Mouse (Mus musculus) heart, postnatal 0 days (tissue): ENCODE measurements around the gene Adap2. TPM values are rescaled to one million over a fixed set of nuclear protein-coding genes. Genes with fewer than 3 reads are reported as not detected.

Experiments used
- ATAC-seq: fragments of 200-750 bp; cut with Nextera tagmentation; 2 replicates; pipeline ENCODE4 v1.8.0; 2017; ENCODE audit warnings: low read depth, moderate number of reproducible peaks, moderate library complexity; ENCODE audit not compliant: insufficient read depth
- DNase-seq: peaks from one replicate; pipeline ENCODE4 v3.0.0-alpha.2; 2016; ENCODE audit warnings: low spot score
- H3K27ac ChIP-seq: fragments of 300-500 bp; sonication (generic); 2 replicates; pipeline ENCODE4 v1.5.1; 2014; ENCODE audit warnings: low read depth, mild to moderate bottlenecking
- H3K27me3 ChIP-seq: fragments of 300-500 bp; sonication (generic); 2 replicates; pipeline ENCODE4 v1.6.1; 2014; ENCODE audit warnings: low read length, mixed read lengths; ENCODE audit not compliant: control insufficient read depth, insufficient read depth
- H3K36me3 ChIP-seq: fragments of 300-500 bp; sonication (generic); replicated peaks from 2 replicates; pipeline ENCODE4 v1.6.1; 2014; ENCODE audit warnings: low read length, mixed read lengths; ENCODE audit not compliant: control insufficient read depth, insufficient read depth
- H3K4me1 ChIP-seq: fragments of 300-500 bp; sonication (generic); 2 replicates; pipeline ENCODE4 v1.6.1; 2014; ENCODE audit warnings: antibody characterized with exemption; ENCODE audit not compliant: control insufficient read depth, insufficient read depth
- H3K4me2 ChIP-seq: fragments of 300-500 bp; sonication (generic); 2 replicates; pipeline ENCODE4 v1.6.1; 2014; ENCODE audit warnings: low read depth, mild to moderate bottlenecking, low read length, moderate library complexity
- H3K4me3 ChIP-seq: fragments of 300-500 bp; sonication (generic); 2 replicates; pipeline ENCODE4 v1.5.1; 2014; ENCODE audit warnings: low read depth, low read length
- H3K9ac ChIP-seq: fragments of 300-500 bp; sonication (generic); replicated peaks from 2 replicates; pipeline ENCODE4 v1.6.1; 2014; ENCODE audit warnings: low read depth, low read length, mixed read lengths
- H3K9me3 ChIP-seq: fragments of 300-500 bp; sonication (generic); replicated peaks from 2 replicates; pipeline ENCODE4 v1.6.1; 2016; ENCODE audit warnings: low read length; ENCODE audit not compliant: control insufficient read depth
- CTCF ChIP-seq: IDR thresholded peaks from 2 replicates; pipeline ENCODE4 v1.5.1; 2016; ENCODE audit warnings: antibody characterized with exemption, control low read depth, low read depth
- EP300 ChIP-seq: IDR thresholded peaks from 2 replicates; pipeline ENCODE4 v1.6.1; 2016; ENCODE audit warnings: antibody characterized with exemption, low read depth
- WGBS: fragments of 180-500 bp; shearing (Covaris S2); extraction: QIAGEN DNeasy Blood & Tissue Kit; methylation state at CpG from one replicate; pipeline ENCODE4 v1.1.7; 2014; 5-methylcytosine and 5-hydroxymethylcytosine counted together
- polyA plus RNA-seq: library from polyadenylated mRNA; unstranded; fragments of >200 nt; fragmentation: Nextera tagmentation; extraction: Ambion mirVana; gene quantifications from 2 replicates; pipeline ENCODE4 v1.2.1, GENCODE M21; 2015
- total RNA-seq: library from RNA; depleted of rRNA; stranded (reverse); fragments of >200 nt; gene quantifications from 2 replicates; pipeline ENCODE4 v1.2.3, GENCODE M21; 2014; ENCODE audit warnings: low replicate concordance; rRNA removed

The Adap2 gene
- total and polyA plus RNA-seq, 2 experiments from 2014 or later, result 3.0 to 20.0 TPM

- H3K4me1 ChIP-seq, result peaks cover 10% of the 10 kb centered on the region
- H3K27me3 ChIP-seq, result no peaks in the 10 kb centered on the region
- peaks cover 12% of the 10 kb centered on the region for H3K36me3 ChIP-seq
- no peaks in the 10 kb centered on the region for H3K9me3 ChIP-seq
- peak overlapping the region; percentile 73 for H3K4me2 ChIP-seq
- ATAC-seq (no peak), DNase-seq (no peak)
- peak overlapping the region; percentile 98 for H3K4me3 ChIP-seq
- 31% methylated on average over 6 of the region's 6 CpGs for WGBS
- no peak overlapping the region; the same call in 1 of the 2 replicates for H3K9ac ChIP-seq
- TF ChIP-seq EP300 (no peak), CTCF (no peak)
- H3K27ac ChIP-seq, result peak overlapping the region; percentile 99; the same call in 1 of the 2 replicates
These were observed 56.4 kb downstream of the Adap2 start for GRCm38 (mm10) chr11:80210321-80210720.

- Histone ChIP-seq H3K27me3 (no peaks in the 10 kb centered on the region), H3K9me3 (no peaks in the 10 kb centered on the region), H3K4me2 (no peak overlapping the region), H3K36me3 (peaks cover 12% of the 10 kb centered on the region), H3K9ac (no peak overlapping the region), H3K27ac (no peak overlapping the region), H3K4me3 (no peak overlapping the region), H3K4me1 (peaks cover 10% of the 10 kb centered on the region)
- DNase-seq (no peak), ATAC-seq (no peak)
- 89% methylated on average over 2 of the region's 2 CpGs for WGBS
- TF ChIP-seq CTCF (no peak), EP300 (no peak)
These were observed 58.4 kb downstream of the Adap2 start for GRCm38 (mm10) chr11:80212282-80212681.

GRCm38 (mm10) chr11:80215291-80215690 lies 61.4 kb downstream of the Adap2 start:
- H3K9ac ChIP-seq, result no peak overlapping the region
- WGBS, result 90% methylated on average over 3 of the region's 3 CpGs
- H3K27me3 ChIP-seq, result no peaks in the 10 kb centered on the region
- H3K4me2 ChIP-seq, result no peak overlapping the region
- H3K36me3 ChIP-seq, result peaks cover 13% of the 10 kb centered on the region
- ATAC-seq (no peak), DNase-seq (no peak)
- peaks cover 3% of the 10 kb centered on the region for H3K4me1 ChIP-seq
- H3K9me3 ChIP-seq, result no peaks in the 10 kb centered on the region
- TF ChIP-seq EP300 (no peak), CTCF (no peak)
- H3K27ac ChIP-seq, result no peak overlapping the region
- no peak overlapping the region for H3K4me3 ChIP-seq

- no peak for DNase-seq
- 76% methylated on average over 11 of the region's 11 CpGs for WGBS
- no peak overlapping the region for H3K4me2 ChIP-seq
- TF ChIP-seq EP300, result no peak
- TF ChIP-seq CTCF, result no peak
- peaks cover 35% of the 10 kb centered on the region for H3K36me3 ChIP-seq
- H3K27me3 ChIP-seq, result no peaks in the 10 kb centered on the region
- no peak overlapping the region for H3K27ac ChIP-seq
- no peaks in the 10 kb centered on the region for H3K4me1 ChIP-seq
- H3K9me3 ChIP-seq, result no peaks in the 10 kb centered on the region
- no peak overlapping the region for H3K9ac ChIP-seq
- no peak overlapping the region for H3K4me3 ChIP-seq
- ATAC-seq, result no peak
These were observed 64.9 kb downstream of the Adap2 start for GRCm38 (mm10) chr11:80218657-80219293.

Other genes with a start within 250 kb of the Adap2 start
- 7.0 and 8.7 TPM in 2 replicates for gene Utp6, start 191.7 kb upstream of the Adap2 start, total RNA-seq
- gene Utp6, start 191.7 kb upstream of the Adap2 start, polyA plus RNA-seq, result 21.7 and 22.4 TPM in 2 replicates
- 17.3 and 23.0 TPM in 2 replicates for gene Suz12, start 161.0 kb upstream of the Adap2 start, total RNA-seq
- 9.2 and 9.4 TPM in 2 replicates for gene Suz12, start 161.0 kb upstream of the Adap2 start, polyA plus RNA-seq
- 12.6 and 28.0 TPM in 2 replicates for gene Crlf3, start 73.1 kb upstream of the Adap2 start, total RNA-seq
- gene Crlf3, start 73.1 kb upstream of the Adap2 start, polyA plus RNA-seq, result 19.7 and 22.3 TPM in 2 replicates
- gene Atad5, start 64.7 kb upstream of the Adap2 start, total RNA-seq, result 3.3 and 4.2 TPM in 2 replicates
- gene Atad5, start 64.7 kb upstream of the Adap2 start, polyA plus RNA-seq, result 1.5 and 1.8 TPM in 2 replicates
- 32.4 and 40.3 TPM in 2 replicates for gene Tefm, start 11.9 kb upstream of the Adap2 start, total RNA-seq
- gene Tefm, start 11.9 kb upstream of the Adap2 start, polyA plus RNA-seq, result 37.6 and 39.9 TPM in 2 replicates
- 6.2 and 10.2 TPM in 2 replicates for gene Rnf135, start 29.7 kb downstream of the Adap2 start, total RNA-seq
- gene Rnf135, start 29.7 kb downstream of the Adap2 start, polyA plus RNA-seq, result 11.7 and 12.9 TPM in 2 replicates
- gene Rhot1, start 54.9 kb downstream of the Adap2 start, total RNA-seq, result 77.3 and 89.3 TPM in 2 replicates
- 48.8 and 53.8 TPM in 2 replicates for gene Rhot1, start 54.9 kb downstream of the Adap2 start, polyA plus RNA-seq
- gene Rhbdl3, start 146.8 kb downstream of the Adap2 start, total RNA-seq, result 0.66 and 2.1 TPM in 2 replicates
- 0.38 and 0.75 TPM in 2 replicates for gene Rhbdl3, start 146.8 kb downstream of the Adap2 start, polyA plus RNA-seq
- 9.2 and 36.9 TPM in 2 replicates for gene 5730455P16Rik, start 223.9 kb downstream of the Adap2 start, total RNA-seq
- gene 5730455P16Rik, start 223.9 kb downstream of the Adap2 start, polyA plus RNA-seq, result 20.2 and 20.3 TPM in 2 replicates
- gene Zfp207, start 229.2 kb downstream of the Adap2 start, total RNA-seq, result 185 and 196 TPM in 2 replicates
- gene Zfp207, start 229.2 kb downstream of the Adap2 start, polyA plus RNA-seq, result 114 and 122 TPM in 2 replicates